Mouse (Mus musculus): ENCODE measurements around the gene Eogt.

GRCm38 (mm10) chr6:97106106-97106505 is 42.9 kb downstream of the Eogt start:
- TF ChIP-seq CTCF (IDR thresholded peaks at IDR 0.05; ENCODE audit: control insufficient read depth, insufficient read depth, low read length) (no peak), POLR2A (IDR thresholded peaks at IDR 0.05; ENCODE audit: borderline replicate concordance, control insufficient read depth, low read depth, low read length) (no peak)

All from bone marrow, adult 2 months (tissue).